Mouse (Mus musculus) liver, embryonic 15.5 days (tissue): ENCODE measurements around the gene Cox10. TPM values are rescaled to one million over a fixed set of nuclear protein-coding genes. Genes with fewer than 3 reads are reported as not detected.
"Not testable (repeated sequence)": the region's sequence is repeated elsewhere in the genome, so short reads cannot be mapped to it uniquely, and the experiment has no call there.

Source experiments
- ATAC-seq: fragments of 200-750 bp; cut with Nextera tagmentation; 2 replicates; pipeline ENCODE4 v1.8.0; 2017; ENCODE audit warnings: moderate number of reproducible peaks, mild to moderate bottlenecking, moderate library complexity; ENCODE audit not compliant: insufficient read depth
- H3K27ac ChIP-seq: fragments of 300-500 bp; sonication (generic); replicated peaks from 2 replicates; pipeline ENCODE4 v1.5.1; 2015; ENCODE audit warnings: mild to moderate bottlenecking, inconsistent platforms
- H3K27me3 ChIP-seq: fragments of 300-500 bp; sonication (generic); 2 replicates; pipeline ENCODE4 v1.6.1; 2015; ENCODE audit warnings: mild to moderate bottlenecking, inconsistent platforms
- H3K36me3 ChIP-seq: fragments of 300-500 bp; sonication (generic); replicated peaks from 2 replicates; pipeline ENCODE4 v1.6.1; 2015; ENCODE audit warnings: moderate library complexity, mild to moderate bottlenecking, inconsistent platforms
- H3K4me1 ChIP-seq: fragments of 300-500 bp; sonication (generic); replicated peaks from 2 replicates; pipeline ENCODE4 v1.6.1; 2015; ENCODE audit warnings: inconsistent platforms
- H3K4me2 ChIP-seq: fragments of 300-500 bp; sonication (generic); 2 replicates; pipeline ENCODE4 v1.6.1; 2015; ENCODE audit warnings: moderate library complexity, mild to moderate bottlenecking, inconsistent platforms
- H3K4me3 ChIP-seq: fragments of 300-500 bp; sonication (generic); replicated peaks from 2 replicates; pipeline ENCODE4 v1.5.1; 2015; ENCODE audit warnings: mild to moderate bottlenecking, inconsistent platforms
- H3K9ac ChIP-seq: fragments of 300-500 bp; sonication (generic); 2 replicates; pipeline ENCODE4 v1.6.1; 2015; ENCODE audit warnings: moderate library complexity, mild to moderate bottlenecking, inconsistent platforms
- H3K9me3 ChIP-seq: fragments of 300-500 bp; sonication (generic); replicated peaks from 2 replicates; pipeline ENCODE4 v1.6.1; 2016; ENCODE audit warnings: inconsistent platforms
- WGBS: fragments of 180-500 bp; shearing (Covaris S2); methylation state at CpG from one replicate; pipeline ENCODE4 v1.1.7; 2015; ENCODE audit warnings: mixed read lengths; ENCODE audit not compliant: insufficient replicate concordance; 5-methylcytosine and 5-hydroxymethylcytosine counted together
- polyA plus RNA-seq: library from polyadenylated mRNA; unstranded; fragments of >200 nt; fragmentation: Nextera tagmentation; extraction: Ambion mirVana; gene quantifications from 2 replicates; pipeline ENCODE4 v1.2.1, GENCODE M21; 2015

The Cox10 gene
- polyA plus RNA-seq, result 7.8 and 9.9 TPM in 2 replicates

DNA sequence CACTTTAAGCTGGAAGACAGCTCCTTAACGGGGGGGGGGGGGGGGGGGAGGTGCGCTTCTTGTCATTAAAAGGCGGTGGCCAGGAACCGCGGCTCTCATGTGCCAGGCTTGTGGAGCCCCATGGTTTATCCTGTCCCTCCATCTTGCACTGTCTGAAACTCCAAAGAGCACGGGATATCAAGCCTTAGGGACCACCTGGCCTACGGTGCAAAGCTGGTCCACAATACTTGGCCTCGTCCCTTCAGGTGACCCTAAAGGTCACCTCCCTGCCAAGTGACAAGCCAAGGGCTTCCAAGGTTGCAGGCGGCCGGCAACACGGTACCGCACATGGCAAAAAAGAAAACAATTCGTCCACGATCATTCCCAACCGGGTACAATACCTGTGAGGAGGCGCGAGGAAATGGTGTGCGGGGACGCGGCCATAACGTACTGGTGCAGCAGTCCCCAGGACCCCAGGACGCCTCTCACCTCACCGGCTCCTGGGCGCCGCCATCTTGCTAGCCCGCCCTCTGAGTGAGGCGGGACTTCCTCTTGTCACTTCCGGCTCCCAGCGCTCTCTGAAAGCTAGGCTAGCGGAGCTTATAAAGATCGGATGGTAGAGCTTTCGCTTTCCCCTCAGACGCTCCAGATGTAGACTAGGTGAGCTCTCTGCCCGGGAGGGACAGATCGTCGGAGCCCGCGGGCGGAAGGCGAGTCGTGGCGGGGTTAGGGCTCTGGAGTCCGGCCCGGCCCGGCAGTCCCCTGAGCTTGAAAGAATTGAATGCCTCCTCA is at the start of gene Cox10:
Gene Cox10, minus strand, starts transcription at position 513 of the 771 bp plus-strand sequence.
- Histone ChIP-seq H3K4me1 (peaks cover 17% of the 10 kb centered on the region), H3K27ac (peak within 1 kb of the TSS; percentile 92), H3K4me3 (peak within 1 kb of the TSS; percentile 78), H3K4me2 (peak within 1 kb of the TSS; percentile 74), H3K36me3 (no peaks in the 10 kb centered on the region), H3K9ac (peak within 1 kb of the TSS; percentile 79), H3K27me3 (no peaks in the 10 kb centered on the region), H3K9me3 (no peaks in the 10 kb centered on the region)
- WGBS, result under 1% methylated on average over 45 of the region's 45 CpGs
- ATAC-seq, result peak; percentile 91

DNA sequence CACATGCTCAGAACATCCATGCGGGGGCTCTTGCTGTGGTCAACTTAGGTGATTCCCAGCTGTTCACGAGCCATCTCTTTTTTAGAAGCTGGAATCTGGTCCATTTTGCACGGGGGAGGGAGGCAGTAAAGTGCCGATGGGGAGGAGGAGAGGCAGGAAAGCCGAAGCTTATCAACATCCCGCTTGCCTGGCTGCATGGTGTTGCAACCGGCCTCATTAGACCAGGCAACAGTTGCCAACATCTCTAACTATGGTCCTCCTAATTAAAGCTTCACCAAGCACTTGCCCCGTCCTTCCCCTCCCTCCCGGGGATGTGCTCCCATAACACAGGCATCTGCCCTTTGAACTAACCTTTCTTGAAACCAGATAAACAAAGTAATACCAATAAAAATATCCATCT is 48.7 kb upstream of the Cox10 start:
- Histone ChIP-seq H3K4me1 (no peaks in the 10 kb centered on the region), H3K9ac (no peak overlapping the region), H3K4me2 (no peak overlapping the region), H3K27ac (no peak overlapping the region), H3K9me3 (no peaks in the 10 kb centered on the region), H3K27me3 (no peaks in the 10 kb centered on the region), H3K4me3 (no peak overlapping the region), H3K36me3 (no peaks in the 10 kb centered on the region)
- ATAC-seq, result no peak
- 49% methylated on average over 9 of the region's 9 CpGs for WGBS

DNA sequence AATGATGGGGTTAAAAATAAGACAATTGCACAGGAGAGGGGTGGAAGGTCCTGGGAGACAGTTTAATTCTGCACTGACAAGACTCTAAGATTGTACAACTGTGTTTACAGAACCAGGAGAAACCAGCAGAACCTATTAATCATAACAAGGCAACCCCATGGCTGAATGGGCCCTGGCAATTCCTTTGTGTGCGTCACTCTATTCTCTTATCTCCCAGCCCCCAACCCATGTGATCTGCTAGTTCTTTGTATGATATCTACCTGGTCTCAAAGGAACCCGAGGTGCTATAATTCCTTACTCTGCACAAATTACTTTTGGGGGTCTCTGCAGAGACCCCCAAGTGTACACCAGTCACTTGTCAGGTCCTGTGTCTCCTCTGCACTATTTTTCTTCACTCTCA is 46.2 kb upstream of the Cox10 start:
- H3K27me3 ChIP-seq, result no peaks in the 10 kb centered on the region
- no peaks in the 10 kb centered on the region for H3K4me1 ChIP-seq
- no peaks in the 10 kb centered on the region for H3K9me3 ChIP-seq
- no peak for ATAC-seq
- no peak overlapping the region for H3K4me2 ChIP-seq
- no peak overlapping the region for H3K27ac ChIP-seq
- WGBS, result 53% methylated on average over 2 of the region's 2 CpGs
- H3K9ac ChIP-seq, result no peak overlapping the region
- no peaks in the 10 kb centered on the region for H3K36me3 ChIP-seq
- H3K4me3 ChIP-seq, result no peak overlapping the region

DNA sequence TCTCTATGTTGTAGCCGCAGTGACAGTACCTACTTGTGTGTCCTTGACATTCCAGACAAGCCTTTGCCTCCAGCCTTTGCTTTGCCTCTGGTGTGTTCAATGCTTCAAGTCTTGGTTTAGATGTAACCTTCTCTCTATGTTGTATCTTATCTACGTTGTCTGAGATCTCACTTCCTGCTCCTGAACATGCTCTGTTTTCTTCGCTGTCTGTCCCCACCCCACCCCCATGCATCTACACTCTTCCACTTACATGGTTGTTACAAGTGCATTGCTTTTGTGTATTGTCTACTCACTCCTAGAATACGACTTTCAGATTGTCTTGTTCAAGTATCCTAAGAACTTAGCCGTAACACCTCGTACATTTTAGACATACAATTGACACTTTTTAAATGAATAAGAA is 43.9 kb upstream of the Cox10 start:
- not testable (repeated sequence) for H3K4me3 ChIP-seq, H3K4me1 ChIP-seq, H3K27me3 ChIP-seq, H3K9me3 ChIP-seq, H3K36me3 ChIP-seq, H3K9ac ChIP-seq, H3K27ac ChIP-seq, H3K4me2 ChIP-seq, ATAC-seq
- 48% methylated on average over 6 of the region's 6 CpGs for WGBS

DNA sequence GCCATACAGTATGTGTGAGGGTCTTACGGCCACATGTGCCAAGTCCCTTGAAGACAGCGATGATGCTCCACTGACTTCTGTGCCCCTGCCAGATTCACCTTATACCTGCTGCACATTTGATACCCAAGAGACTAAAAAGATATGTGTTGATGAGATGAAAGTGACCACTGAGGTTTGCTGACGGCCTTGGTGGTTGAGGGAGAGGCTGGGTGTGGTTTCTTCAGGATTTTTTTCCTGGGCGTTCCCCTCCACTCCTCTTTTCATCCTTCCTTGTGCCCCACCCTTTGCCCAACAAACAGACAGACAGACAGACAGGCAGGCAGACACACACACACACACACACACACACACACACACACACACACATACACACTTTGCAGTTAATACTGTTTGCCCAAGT is 37.4 kb upstream of the Cox10 start:
- H3K4me1 ChIP-seq, result no peaks in the 10 kb centered on the region
- H3K27ac ChIP-seq, result no peak overlapping the region
- no peak overlapping the region for H3K9ac ChIP-seq
- H3K4me2 ChIP-seq, result no peak overlapping the region
- no peak overlapping the region for H3K4me3 ChIP-seq
- H3K27me3 ChIP-seq, result no peaks in the 10 kb centered on the region
- no peak for ATAC-seq
- WGBS, result 60% methylated on average over 4 of the region's 4 CpGs
- no peaks in the 10 kb centered on the region for H3K36me3 ChIP-seq
- H3K9me3 ChIP-seq, result no peaks in the 10 kb centered on the region

DNA sequence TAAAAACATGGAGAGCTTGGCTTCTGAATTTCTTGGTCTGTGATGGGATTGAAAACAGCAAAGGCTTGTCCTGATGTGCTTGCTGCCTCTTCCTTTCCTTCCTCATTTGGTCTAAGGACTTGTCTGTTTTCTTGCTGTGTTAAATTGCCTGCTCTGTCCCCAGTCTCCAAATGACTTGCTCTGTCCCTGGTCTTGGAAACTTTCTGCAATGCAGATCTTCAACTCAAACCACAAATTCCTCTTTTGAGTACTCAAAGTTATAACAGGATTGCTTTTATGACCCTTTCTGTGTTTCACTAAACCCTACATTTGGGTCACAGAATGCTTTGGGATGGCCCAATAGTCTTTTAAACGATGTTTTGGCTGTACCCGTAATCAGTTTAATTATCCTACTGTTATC is 36.6 kb upstream of the Cox10 start:
- WGBS, result 65% methylated on average over 2 of the region's 2 CpGs
- Histone ChIP-seq H3K36me3 (no peaks in the 10 kb centered on the region), H3K9me3 (no peaks in the 10 kb centered on the region), H3K4me1 (no peaks in the 10 kb centered on the region), H3K4me2 (no peak overlapping the region), H3K27ac (no peak overlapping the region), H3K4me3 (no peak overlapping the region), H3K9ac (no peak overlapping the region), H3K27me3 (no peaks in the 10 kb centered on the region)
- no peak for ATAC-seq

DNA sequence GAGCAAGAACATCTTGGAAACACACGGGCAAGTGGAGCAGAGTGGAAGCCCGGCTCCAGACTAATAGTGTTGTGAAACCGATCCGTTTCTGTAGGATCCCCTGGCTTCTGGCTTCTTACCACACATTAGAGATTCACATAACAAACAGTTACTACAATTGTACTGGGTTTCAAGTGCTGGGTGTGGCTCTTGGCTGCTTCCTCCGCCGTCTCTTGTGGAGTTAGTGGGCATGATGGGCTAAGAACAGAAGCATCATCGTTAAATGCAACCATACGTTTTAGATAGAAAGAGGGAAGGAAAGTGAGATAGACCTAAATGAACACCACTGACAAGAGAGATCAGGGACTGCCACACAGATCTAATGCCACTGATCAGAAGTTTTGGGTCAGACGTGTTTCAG is 35.8 kb upstream of the Cox10 start:
- no peaks in the 10 kb centered on the region for H3K27me3 ChIP-seq
- H3K9ac ChIP-seq, result no peak overlapping the region
- H3K27ac ChIP-seq, result no peak overlapping the region
- no peaks in the 10 kb centered on the region for H3K4me1 ChIP-seq
- no peak overlapping the region for H3K4me3 ChIP-seq
- no peaks in the 10 kb centered on the region for H3K9me3 ChIP-seq
- 52% methylated on average over 9 of the region's 9 CpGs for WGBS
- no peaks in the 10 kb centered on the region for H3K36me3 ChIP-seq
- no peak overlapping the region for H3K4me2 ChIP-seq
- no peak for ATAC-seq

DNA sequence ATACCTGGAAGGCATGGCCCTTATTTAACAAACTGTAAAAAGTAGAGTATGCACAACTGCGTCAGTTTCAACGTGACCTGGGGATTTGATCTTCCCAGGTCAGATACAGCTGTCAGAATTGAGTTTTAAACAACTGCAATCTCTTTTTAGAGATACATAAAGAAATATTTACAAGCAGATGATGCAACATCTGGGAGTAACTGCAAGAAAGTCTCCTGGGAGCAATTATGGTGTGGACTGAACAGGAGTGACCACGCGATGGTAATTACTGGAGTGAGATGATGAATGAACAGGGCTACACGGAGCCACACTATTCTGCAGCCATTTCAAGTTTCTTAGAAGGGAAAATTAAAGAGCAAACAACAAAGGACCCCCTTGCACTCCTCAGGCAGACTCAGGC is 20.8 kb upstream of the Cox10 start:
- H3K27ac ChIP-seq, result no peak overlapping the region
- WGBS, result 78% methylated on average over 5 of the region's 5 CpGs
- no peak overlapping the region for H3K4me3 ChIP-seq
- no peaks in the 10 kb centered on the region for H3K27me3 ChIP-seq
- no peak overlapping the region for H3K4me2 ChIP-seq
- H3K9ac ChIP-seq, result no peak overlapping the region
- no peaks in the 10 kb centered on the region for H3K9me3 ChIP-seq
- H3K36me3 ChIP-seq, result no peaks in the 10 kb centered on the region
- no peaks in the 10 kb centered on the region for H3K4me1 ChIP-seq
- ATAC-seq, result no peak

DNA sequence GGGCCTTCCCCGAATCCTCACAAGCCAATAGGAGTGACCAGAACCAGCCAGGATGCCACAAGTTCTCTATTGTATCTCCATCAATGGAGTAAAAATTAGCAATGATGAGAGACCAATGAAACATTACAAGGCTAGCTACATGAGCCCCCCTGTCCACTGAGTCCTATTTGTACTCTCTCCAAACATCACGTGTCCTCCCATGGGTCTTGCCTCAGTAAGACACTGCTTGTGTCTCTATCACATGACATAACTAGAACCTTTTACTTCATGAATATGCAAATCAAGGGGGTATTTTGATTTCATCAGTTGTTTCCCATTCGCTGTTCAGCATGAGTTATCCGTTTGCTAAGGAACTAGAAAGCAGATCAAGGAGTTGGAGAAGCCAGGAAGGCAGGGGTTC is 13.8 kb upstream of the Cox10 start:
- Histone ChIP-seq H3K4me2 (no peak overlapping the region), H3K27me3 (no peaks in the 10 kb centered on the region), H3K9me3 (no peaks in the 10 kb centered on the region), H3K4me3 (no peak overlapping the region), H3K36me3 (no peaks in the 10 kb centered on the region), H3K9ac (no peak overlapping the region), H3K27ac (no peak overlapping the region), H3K4me1 (no peaks in the 10 kb centered on the region)
- no peak for ATAC-seq
- 62% methylated on average over 4 of the region's 4 CpGs for WGBS

DNA sequence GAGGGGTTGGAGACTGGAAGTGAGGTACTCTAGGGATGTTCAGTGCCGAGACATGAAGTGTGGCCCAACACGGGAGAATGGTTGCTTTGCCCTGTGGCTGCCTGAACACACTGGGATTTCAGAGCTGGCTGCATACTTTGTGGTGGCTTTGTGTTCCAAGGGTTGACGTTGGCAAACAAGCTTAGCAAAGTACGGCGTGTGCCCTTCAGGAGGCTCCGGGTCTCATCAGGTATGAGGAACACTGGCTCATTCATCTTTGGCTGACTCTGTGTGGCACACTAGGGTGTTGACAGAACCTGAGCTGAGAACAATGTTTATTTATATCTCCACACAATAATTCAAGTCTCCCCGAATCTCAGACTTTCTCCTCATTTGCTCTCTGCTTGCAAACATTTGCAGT is 11.9 kb upstream of the Cox10 start:
- Histone ChIP-seq H3K36me3 (no peaks in the 10 kb centered on the region), H3K4me1 (no peaks in the 10 kb centered on the region)

DNA sequence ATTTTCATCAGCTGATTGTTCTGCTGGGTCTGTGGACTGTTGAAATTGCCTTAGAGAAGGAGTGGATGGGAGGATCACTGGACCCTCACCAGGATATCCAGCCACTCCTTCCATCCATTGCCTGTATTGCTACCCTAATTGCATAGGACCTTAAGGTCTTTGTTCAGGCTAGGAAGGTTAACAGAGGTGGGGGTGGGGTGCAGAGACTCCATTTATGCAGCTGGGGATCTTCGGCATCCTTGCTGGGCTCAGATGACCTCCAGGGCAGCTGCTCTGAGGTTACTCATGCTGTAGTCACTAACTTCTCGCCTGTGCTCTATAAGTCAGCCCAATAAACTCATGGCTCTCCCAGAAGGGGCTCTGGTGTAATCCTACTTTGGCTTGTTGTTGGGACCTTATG is 10.4 kb upstream of the Cox10 start:
- no peaks in the 10 kb centered on the region for H3K9me3 ChIP-seq
- H3K27ac ChIP-seq, result no peak overlapping the region
- no peaks in the 10 kb centered on the region for H3K36me3 ChIP-seq
- H3K4me2 ChIP-seq, result no peak overlapping the region
- ATAC-seq, result no peak
- H3K27me3 ChIP-seq, result no peaks in the 10 kb centered on the region
- no peaks in the 10 kb centered on the region for H3K4me1 ChIP-seq
- WGBS, result 65% methylated on average over 2 of the region's 2 CpGs
- no peak overlapping the region for H3K9ac ChIP-seq
- no peak overlapping the region for H3K4me3 ChIP-seq

More for the DNA sequence above, 11.9 kb upstream of the Cox10 start:
- no peaks in the 10 kb centered on the region for H3K9me3 ChIP-seq
- H3K27ac ChIP-seq, result no peak overlapping the region
- no peak overlapping the region for H3K4me2 ChIP-seq
- ATAC-seq, result no peak
- H3K9ac ChIP-seq, result no peak overlapping the region
- WGBS, result 73% methylated on average over 7 of the region's 7 CpGs
- no peaks in the 10 kb centered on the region for H3K27me3 ChIP-seq
- H3K4me3 ChIP-seq, result no peak overlapping the region

DNA sequence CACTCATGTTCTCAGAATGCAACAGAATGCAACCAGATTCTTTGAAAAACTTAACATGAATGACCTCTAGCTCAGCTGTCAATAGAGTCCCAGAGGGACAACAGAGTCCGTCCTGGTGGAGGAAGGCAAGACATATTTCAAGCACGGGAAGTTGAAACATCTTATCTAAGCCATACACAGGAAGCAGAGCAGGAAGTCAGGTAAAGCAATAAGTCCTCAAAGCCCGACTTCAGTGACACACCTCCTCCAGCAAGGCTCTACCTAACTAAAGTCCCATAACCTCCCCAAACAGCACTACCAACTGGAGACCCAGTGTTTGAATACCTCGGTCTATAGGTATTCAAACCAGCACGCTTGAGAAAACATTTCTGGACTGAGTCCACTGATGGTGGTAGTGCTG is 6.6 kb upstream of the Cox10 start:
- no peaks in the 10 kb centered on the region for H3K9me3 ChIP-seq
- ATAC-seq, result no peak

More for the DNA sequence above, 6.6 kb upstream of the Cox10 start:
- Histone ChIP-seq H3K27me3 (no peaks in the 10 kb centered on the region), H3K4me3 (no peak overlapping the region), H3K27ac (no peak overlapping the region), H3K9ac (no peak overlapping the region), H3K36me3 (no peaks in the 10 kb centered on the region), H3K4me1 (no peaks in the 10 kb centered on the region), H3K4me2 (no peak overlapping the region)
- WGBS, result 33% methylated on average over 5 of the region's 5 CpGs
